Mouse (Mus musculus): ENCODE data around the gene Errfi1. TPM values are rescaled to one million over a fixed set of nuclear protein-coding genes. Genes with fewer than 3 reads are reported as not detected.

Errfi1 gene
- total and polyA plus RNA-seq, 3 experiments: 2.1 to 2.7 TPM; not detected in 1

GRCm38 (mm10) chr4:150842045-150842444 is 11.7 kb upstream of the Errfi1 start:
- no peak overlapping the region for H3K9ac ChIP-seq (ENCODE audit: control insufficient read depth, low read depth, low read length, poor library complexity, severe bottlenecking)

DNA sequence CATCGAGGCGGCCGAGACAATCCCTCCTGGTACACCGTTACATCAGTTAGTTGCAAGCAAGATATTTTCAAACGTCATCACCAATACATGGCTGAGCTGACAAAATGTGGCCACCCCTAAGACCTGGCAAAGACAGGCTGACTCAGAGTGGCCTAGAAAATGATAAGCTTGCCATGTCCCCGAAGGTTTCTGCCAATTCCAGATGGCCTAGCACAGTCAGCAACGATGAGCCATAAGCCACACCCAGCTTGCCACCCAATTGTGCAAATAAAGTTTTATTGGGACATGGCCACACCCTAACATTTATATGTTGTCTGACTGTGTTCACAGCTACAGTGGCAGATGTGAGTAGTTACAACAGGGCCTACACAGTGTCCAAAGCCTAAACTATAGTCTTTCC is 10.5 kb upstream of the Errfi1 start:
- no peak overlapping the region for H3K9ac ChIP-seq (ENCODE audit: control insufficient read depth, low read depth, low read length, poor library complexity, severe bottlenecking)
- H3K27me3 ChIP-seq (ENCODE audit: control insufficient read depth in 1 of 2, insufficient read depth in 2 of 2, low read length in 2 of 2): peaks cover 1 to 3% of the 10 kb centered on the region in 2 experiments; a peak in 3 of 4 replicates
- no peaks in the 10 kb centered on the region for H3K9me3 ChIP-seq (replicated peaks; ENCODE audit: insufficient read depth, low read length)
- peak; percentile 41 for DNase-seq (ENCODE audit: low read depth, low spot score)
- no peaks in the 10 kb centered on the region for H3K36me3 ChIP-seq (ENCODE audit: control insufficient read depth in 1 of 2, insufficient read depth in 2 of 2, low read length in 2 of 2)
- no peak overlapping the region for H3K27ac ChIP-seq (ENCODE audit: control insufficient read depth, low read depth, low read length)
- H3K4me1 ChIP-seq (ENCODE audit: control insufficient read depth in 1 of 2, insufficient read depth in 2 of 2, low read length in 2 of 2): no peaks in the 10 kb centered on the region
- TF ChIP-seq RAD21 (IDR thresholded peaks at IDR 0.05; ENCODE audit: low read depth, low read length): no peak
- TF ChIP-seq MYC (IDR thresholded peaks at IDR 0.05; ENCODE audit: low read depth, low read length): no peak
- no peak for TF ChIP-seq CHD2 (IDR thresholded peaks at IDR 0.05; ENCODE audit: low read length)
- no peak for TF ChIP-seq GABPA (IDR thresholded peaks at IDR 0.05; ENCODE audit: low read depth, low read length)
- no peak for TF ChIP-seq UBTF (IDR thresholded peaks at IDR 0.05; ENCODE audit: borderline replicate concordance, insufficient read depth, low read depth, low read length)
- TF ChIP-seq CHD1 (IDR thresholded peaks at IDR 0.05; ENCODE audit: low read depth, low read length): no peak
- H3K4me3 ChIP-seq (ENCODE audit: control insufficient read depth in 1 of 2, insufficient read depth in 1 of 2, low read depth in 2 of 2, low read length in 2 of 2): no peak overlapping the region
- no peaks in the 10 kb centered on the region for H3K79me2 ChIP-seq (ENCODE audit: control insufficient read depth, insufficient read depth, low read length, poor library complexity)

More at GRCm38 (mm10) chr4:150842045-150842444, 11.7 kb upstream of the Errfi1 start:
- Histone ChIP-seq H3K36me3 (ENCODE audit: control insufficient read depth in 1 of 2, insufficient read depth in 2 of 2, low read length in 2 of 2) (no peaks in the 10 kb centered on the region), H3K79me2 (ENCODE audit: control insufficient read depth, insufficient read depth, low read length, poor library complexity) (no peaks in the 10 kb centered on the region), H3K4me1 (ENCODE audit: control insufficient read depth in 1 of 2, insufficient read depth in 2 of 2, low read length in 2 of 2) (no peaks in the 10 kb centered on the region), H3K4me3 (ENCODE audit: control insufficient read depth in 1 of 2, insufficient read depth in 1 of 2, low read depth in 2 of 2, low read length in 2 of 2) (no peak overlapping the region), H3K27ac (ENCODE audit: control insufficient read depth, low read depth, low read length) (no peak overlapping the region), H3K9me3 (replicated peaks; ENCODE audit: insufficient read depth, low read length) (no peaks in the 10 kb centered on the region), H3K27me3 (ENCODE audit: control insufficient read depth in 1 of 2, insufficient read depth in 2 of 2, low read length in 2 of 2) (peaks cover 0 to 1% of the 10 kb centered on the region in 2 experiments; a peak in 1 of 4 replicates)
- DNase-seq (ENCODE audit: low read depth, low spot score): no peak
- TF ChIP-seq ETS1 (IDR thresholded peaks at IDR 0.05; ENCODE audit: low read depth, low read length) (no peak), RCOR1 (IDR thresholded peaks at IDR 0.05; ENCODE audit: low read depth, low read length) (no peak), GABPA (IDR thresholded peaks at IDR 0.05; ENCODE audit: low read depth, low read length) (no peak), NELFE (IDR thresholded peaks at IDR 0.05; ENCODE audit: low read depth, low read length) (no peak), ZNF384 (IDR thresholded peaks at IDR 0.05; ENCODE audit: low read depth, low read length) (no peak)

DNA sequence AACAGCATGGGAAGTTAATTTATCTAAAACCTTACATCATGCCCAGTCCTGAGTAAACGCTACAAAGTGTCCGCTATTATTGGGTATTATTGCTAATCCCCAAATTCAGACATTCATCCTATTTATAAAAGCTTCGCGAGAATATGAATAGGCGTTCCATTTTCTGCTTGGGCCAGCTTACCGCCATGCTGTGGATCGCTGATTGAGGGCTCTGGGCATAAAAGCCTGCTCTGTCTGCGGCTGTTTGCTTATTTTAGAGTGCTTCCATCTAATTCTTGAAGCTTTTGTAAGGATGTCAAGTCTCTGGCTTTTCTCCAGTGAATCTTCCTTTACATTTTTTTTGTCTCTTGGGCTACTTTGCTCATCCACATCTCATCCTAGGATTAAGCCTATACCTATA is 7.4 kb upstream of the Errfi1 start:
- no peak overlapping the region for H3K4me3 ChIP-seq (ENCODE audit: control insufficient read depth in 1 of 2, insufficient read depth in 1 of 2, low read depth in 2 of 2, low read length in 2 of 2)
- H3K9ac ChIP-seq (ENCODE audit: control insufficient read depth, low read depth, low read length, poor library complexity, severe bottlenecking): no peak overlapping the region
- peaks cover 1 to 3% of the 10 kb centered on the region in 2 experiments; a peak in 3 of 4 replicates for H3K27me3 ChIP-seq (ENCODE audit: control insufficient read depth in 1 of 2, insufficient read depth in 2 of 2, low read length in 2 of 2)
- H3K79me2 ChIP-seq (ENCODE audit: control insufficient read depth, insufficient read depth, low read length, poor library complexity): no peaks in the 10 kb centered on the region
- DNase-seq (ENCODE audit: low read depth, low spot score): no peak
- H3K4me1 ChIP-seq (ENCODE audit: control insufficient read depth in 1 of 2, insufficient read depth in 2 of 2, low read length in 2 of 2): no peaks in the 10 kb centered on the region
- H3K27ac ChIP-seq (ENCODE audit: control insufficient read depth, low read depth, low read length): no peak overlapping the region
- no peak for TF ChIP-seq USF2 (IDR thresholded peaks at IDR 0.05; ENCODE audit: borderline replicate concordance in 1 of 2, insufficient read depth in 1 of 2, low read depth in 1 of 2, low read length in 2 of 2)
- TF ChIP-seq HCFC1 (IDR thresholded peaks at IDR 0.05; ENCODE audit: low read depth, low read length): no peak
- no peak for TF ChIP-seq E2F4 (IDR thresholded peaks at IDR 0.05; ENCODE audit: borderline replicate concordance, low read depth, low read length)
- no peak for TF ChIP-seq RCOR1 (IDR thresholded peaks at IDR 0.05; ENCODE audit: low read depth, low read length)
- no peak for TF ChIP-seq MAFK (IDR thresholded peaks at IDR 0.05; ENCODE audit: borderline replicate concordance, low read depth, low read length)
- no peak for TF ChIP-seq TAL1 (IDR thresholded peaks at IDR 0.05; ENCODE audit: low read length)
- no peak for TF ChIP-seq CHD1 (IDR thresholded peaks at IDR 0.05; ENCODE audit: low read depth, low read length)
- no peak for TF ChIP-seq EP300 (IDR thresholded peaks at IDR 0.05; ENCODE audit: low read depth in 1 of 2, low read length in 2 of 2)
- TF ChIP-seq RAD21 (IDR thresholded peaks at IDR 0.05; ENCODE audit: low read depth, low read length): no peak
- TF ChIP-seq POLR2AphosphoS5 (IDR thresholded peaks at IDR 0.05; ENCODE audit: borderline replicate concordance, low read depth, low read length): no peak
- no peak for TF ChIP-seq ZMIZ1 (IDR thresholded peaks at IDR 0.05; ENCODE audit: low read depth, low read length)
- TF ChIP-seq MEF2A (IDR thresholded peaks at IDR 0.05; ENCODE audit: extremely low read depth, insufficient replicate concordance, low read depth, low read length, poor library complexity, severe bottlenecking): no peak
- no peak for TF ChIP-seq ZNF384 (IDR thresholded peaks at IDR 0.05; ENCODE audit: low read depth, low read length)
- no peak for TF ChIP-seq ZC3H11A (IDR thresholded peaks at IDR 0.05; ENCODE audit: low read depth, low read length)
- TF ChIP-seq CTCF (IDR thresholded peaks at IDR 0.05 in 2 of 3, conservative IDR thresholded peaks at IDR 0.05 in 1 of 3; ENCODE audit: control insufficient read depth in 1 of 3, insufficient read depth in 1 of 3, low read depth in 2 of 3, low read length in 3 of 3, poor library complexity in 1 of 3, severe bottlenecking in 1 of 3): no peak
- TF ChIP-seq MYB (IDR thresholded peaks at IDR 0.05; ENCODE audit: low read depth, low read length): no peak
- no peaks in the 10 kb centered on the region for H3K36me3 ChIP-seq (ENCODE audit: control insufficient read depth in 1 of 2, insufficient read depth in 2 of 2, low read length in 2 of 2)
- no peaks in the 10 kb centered on the region for H3K9me3 ChIP-seq (replicated peaks; ENCODE audit: insufficient read depth, low read length)
